Mouse (Mus musculus) heart, postnatal 0 days (tissue): Measurements from ENCODE around the gene Rbms3.

ENCODE experiments used
- CTCF ChIP-seq: IDR thresholded peaks from 2 replicates; pipeline ENCODE4 v1.5.1; 2016; ENCODE audit warnings: antibody characterized with exemption, control low read depth, low read depth
- EP300 ChIP-seq: IDR thresholded peaks from 2 replicates; pipeline ENCODE4 v1.6.1; 2016; ENCODE audit warnings: antibody characterized with exemption, low read depth

DNA sequence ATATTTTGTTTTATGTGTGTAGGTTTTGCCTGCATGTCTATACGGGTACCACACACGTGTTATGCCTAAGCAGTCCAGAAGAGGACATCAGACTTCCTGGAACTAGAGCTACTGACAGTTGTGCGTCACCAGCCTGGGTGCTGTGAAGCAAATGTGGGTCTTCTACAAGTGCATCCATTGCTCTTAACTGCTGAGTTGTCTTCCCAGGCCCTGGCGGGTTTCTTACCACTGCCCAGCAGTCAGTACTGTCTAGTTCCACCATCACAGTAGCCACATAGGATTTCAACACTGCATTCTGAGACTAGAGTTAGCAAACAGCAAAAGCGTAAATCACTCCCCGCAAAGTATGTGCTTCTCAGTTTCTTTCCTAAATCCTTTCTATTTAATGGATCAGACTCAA is 259.6 kb downstream of the Rbms3 start:
- TF ChIP-seq EP300 (no peak), CTCF (no peak)
